Mouse (Mus musculus) midbrain, postnatal 0 days (tissue): ENCODE measurements around the gene Ccr1l1. TPM values are rescaled to one million over a fixed set of nuclear protein-coding genes. Genes with fewer than 3 reads are reported as not detected.

Experiments used
- ATAC-seq: fragments of 200-750 bp; cut with Nextera tagmentation; 2 replicates; pipeline ENCODE4 v1.8.0; 2017; ENCODE audit warnings: moderate number of reproducible peaks, mild to moderate bottlenecking, moderate TSS enrichment, moderate library complexity; ENCODE audit not compliant: low FRiP score
- DNase-seq: peaks from one replicate; pipeline ENCODE4 v3.0.0-alpha.2; 2015; ENCODE audit warnings: low spot score
- H3K27ac ChIP-seq: fragments of 300-500 bp; sonication (generic); 2 replicates; pipeline ENCODE4 v1.5.1; 2014; ENCODE audit warnings: low read depth, mild to moderate bottlenecking, low read length, mixed read lengths
- H3K27me3 ChIP-seq: fragments of 300-500 bp; sonication (generic); 2 replicates; pipeline ENCODE4 v1.6.1; 2014; ENCODE audit warnings: low read length, control low read depth, mixed read lengths; ENCODE audit not compliant: insufficient read depth
- H3K36me3 ChIP-seq: fragments of 300-500 bp; sonication (generic); 2 replicates; pipeline ENCODE4 v1.6.1; 2014; ENCODE audit warnings: low read length, control low read depth, mixed read lengths; ENCODE audit not compliant: insufficient read depth
- H3K4me1 ChIP-seq: fragments of 300-500 bp; sonication (generic); 2 replicates; pipeline ENCODE4 v1.6.1; 2014; ENCODE audit warnings: mild to moderate bottlenecking, control low read depth, antibody characterized with exemption, low read length, mixed read lengths; ENCODE audit not compliant: insufficient read depth
- H3K4me2 ChIP-seq: fragments of 300-500 bp; sonication (generic); 2 replicates; pipeline ENCODE4 v1.6.1; 2014; ENCODE audit warnings: low read depth, mild to moderate bottlenecking, low read length, mixed read lengths; ENCODE audit not compliant: poor library complexity, severe bottlenecking
- H3K4me3 ChIP-seq: fragments of 300-500 bp; sonication (generic); 2 replicates; pipeline ENCODE4 v1.5.1; 2014; ENCODE audit warnings: low read depth, mild to moderate bottlenecking, low read length, moderate library complexity
- H3K9ac ChIP-seq: fragments of 300-500 bp; sonication (generic); replicated peaks from 2 replicates; pipeline ENCODE4 v1.6.1; 2014; ENCODE audit warnings: mild to moderate bottlenecking, low read length, moderate library complexity, mixed read lengths; ENCODE audit not compliant: poor library complexity, severe bottlenecking
- H3K9me3 ChIP-seq: fragments of 300-500 bp; sonication (generic); 2 replicates; pipeline ENCODE4 v1.6.1; 2016; ENCODE audit warnings: low read length, control low read depth
- CTCF ChIP-seq: IDR thresholded peaks from 2 replicates; pipeline ENCODE4 v1.5.1; 2016; ENCODE audit warnings: antibody characterized with exemption, mild to moderate bottlenecking
- WGBS: fragments of 180-500 bp; shearing (Covaris S2); extraction: QIAGEN DNeasy Blood & Tissue Kit; methylation state at CpG from one replicate; pipeline ENCODE4 v1.1.7; 2014; 5-methylcytosine and 5-hydroxymethylcytosine counted together
- polyA plus RNA-seq: library from polyadenylated mRNA; unstranded; fragments of >200 nt; fragmentation: Nextera tagmentation; extraction: Ambion mirVana; gene quantifications from 2 replicates; pipeline ENCODE4 v1.2.1, GENCODE M21; 2015
- total RNA-seq: library from RNA; depleted of rRNA; stranded (reverse); fragments of >200 nt; gene quantifications from 2 replicates; pipeline ENCODE4 v1.2.3, GENCODE M21; 2014; rRNA removed

The Ccr1l1 gene
- total and polyA plus RNA-seq, 2 experiments from 2014 or later = not detected

DNA sequence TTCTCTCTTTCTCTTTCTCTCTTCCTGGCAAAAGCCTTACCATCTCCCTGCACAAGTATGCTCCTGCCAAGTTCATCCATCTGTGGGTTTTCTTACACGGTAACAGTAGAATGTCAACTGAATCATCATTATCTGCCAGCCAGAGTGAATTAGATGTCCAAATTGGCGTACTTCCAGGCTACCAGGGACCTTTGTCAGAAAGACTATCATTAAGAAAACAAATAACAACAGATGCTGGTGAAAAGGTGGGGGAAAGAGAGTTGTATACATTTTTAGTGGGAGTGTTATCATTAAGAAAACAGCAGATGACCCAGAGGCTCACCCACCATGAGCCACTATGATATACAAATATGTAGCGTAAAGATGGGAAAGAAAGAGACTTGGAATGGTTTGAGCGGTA, 48.3 kb downstream of the Ccr1l1 start:
- Histone ChIP-seq H3K9me3 (no peaks in the 10 kb centered on the region), H3K27ac (no peak overlapping the region), H3K9ac (no peak overlapping the region), H3K27me3 (no peaks in the 10 kb centered on the region), H3K36me3 (no peaks in the 10 kb centered on the region), H3K4me3 (no peak overlapping the region), H3K4me2 (no peak overlapping the region), H3K4me1 (no peaks in the 10 kb centered on the region)
- DNase-seq (no peak), ATAC-seq (no peak)
- 82% methylated on average over 4 of the region's 4 CpGs for WGBS
- TF ChIP-seq CTCF = no peak

GRCm38 (mm10) chr9:123928759-123929246, 49.4 kb downstream of the Ccr1l1 start:
- Histone ChIP-seq H3K9ac (no peak overlapping the region), H3K4me1 (no peaks in the 10 kb centered on the region), H3K27ac (no peak overlapping the region), H3K36me3 (no peaks in the 10 kb centered on the region), H3K4me3 (no peak overlapping the region), H3K4me2 (no peak overlapping the region), H3K9me3 (no peaks in the 10 kb centered on the region), H3K27me3 (no peaks in the 10 kb centered on the region)
- DNase-seq = no peak
- 61% methylated on average over 8 of the region's 8 CpGs for WGBS
- peak; percentile 11 for TF ChIP-seq CTCF
- ATAC-seq = no peak

DNA sequence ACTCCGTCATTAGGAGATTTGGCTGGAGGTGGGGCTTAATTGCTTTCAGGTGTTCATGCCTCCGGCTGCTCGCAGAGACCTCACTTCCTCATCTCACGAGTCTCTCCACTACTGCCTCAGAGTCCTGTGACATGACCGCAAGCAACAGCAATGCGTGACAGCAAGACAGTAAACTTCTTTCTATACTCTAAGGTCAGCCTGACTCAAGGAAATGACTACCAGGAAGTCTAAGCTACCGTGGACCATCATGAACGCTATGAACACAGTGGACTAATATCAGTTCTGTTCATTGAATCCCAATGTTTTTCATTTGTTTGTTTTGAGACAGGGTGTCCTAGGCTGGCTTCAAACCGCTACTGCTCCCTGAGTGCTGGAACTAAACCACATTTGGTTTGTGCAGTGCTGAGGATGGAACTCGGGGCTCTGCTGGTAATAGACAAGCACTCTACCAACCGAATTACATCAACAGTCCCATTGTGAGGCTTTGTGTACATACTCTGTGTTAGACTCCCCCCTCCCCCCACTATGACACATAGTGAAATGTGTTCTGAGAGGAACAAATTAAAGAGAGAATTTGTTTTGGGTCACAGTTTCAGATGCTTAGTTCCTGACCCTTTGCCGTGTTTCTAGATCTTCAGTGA, 50.0 kb downstream of the Ccr1l1 start:
- Histone ChIP-seq H3K4me1 (no peaks in the 10 kb centered on the region), H3K36me3 (no peaks in the 10 kb centered on the region), H3K9me3 (no peaks in the 10 kb centered on the region), H3K9ac (no peak overlapping the region), H3K4me3 (no peak overlapping the region), H3K27me3 (no peaks in the 10 kb centered on the region), H3K4me2 (no peak overlapping the region), H3K27ac (no peak overlapping the region)
- ATAC-seq (no peak), DNase-seq (no peak)
- WGBS = 83% methylated on average over 12 of the region's 12 CpGs
- TF ChIP-seq CTCF = no peak

GRCm38 (mm10) chr9:123927281-123927960, 50.8 kb downstream of the Ccr1l1 start:
- H3K4me2 ChIP-seq = no peak overlapping the region
- ATAC-seq = no peak

More at GRCm38 (mm10) chr9:123927281-123927960, 50.8 kb downstream of the Ccr1l1 start:
- 59% methylated on average over 16 of the region's 16 CpGs for WGBS
- H3K36me3 ChIP-seq = no peaks in the 10 kb centered on the region
- no peak overlapping the region for H3K9ac ChIP-seq
- TF ChIP-seq CTCF = no peak
- H3K4me3 ChIP-seq = no peak overlapping the region
- H3K27me3 ChIP-seq = no peaks in the 10 kb centered on the region
- H3K4me1 ChIP-seq = no peaks in the 10 kb centered on the region
- no peak for DNase-seq
- H3K9me3 ChIP-seq = no peaks in the 10 kb centered on the region
- no peak overlapping the region for H3K27ac ChIP-seq

Other genes with a start within 250 kb of the Ccr1l1 start
- gene Cxcr6, start 171.9 kb downstream of the Ccr1l1 start, total RNA-seq = not detected in 2 replicates
- 0.12 TPM in 1 of 2 replicates, not detected in the other for gene Cxcr6, start 171.9 kb downstream of the Ccr1l1 start, polyA plus RNA-seq
- gene Fyco1, start 126.5 kb downstream of the Ccr1l1 start, total RNA-seq = 11.9 and 14.8 TPM in 2 replicates
- gene Fyco1, start 126.5 kb downstream of the Ccr1l1 start, polyA plus RNA-seq = 7.7 and 9.0 TPM in 2 replicates
- gene Xcr1, start 116.4 kb downstream of the Ccr1l1 start, total RNA-seq = not detected in 2 replicates
- 0.04 and 0.07 TPM in 2 replicates for gene Xcr1, start 116.4 kb downstream of the Ccr1l1 start, polyA plus RNA-seq
- 0.49 and 0.57 TPM in 2 replicates for gene Ccr1, start 9.7 kb downstream of the Ccr1l1 start, total RNA-seq
- 0.68 and 0.90 TPM in 2 replicates for gene Ccr1, start 9.7 kb downstream of the Ccr1l1 start, polyA plus RNA-seq
- not detected in 2 replicates for gene Ccr3, start 43.6 kb upstream of the Ccr1l1 start, total RNA-seq
- gene Ccr3, start 43.6 kb upstream of the Ccr1l1 start, polyA plus RNA-seq = not detected in 2 replicates
- gene Ccr2, start 123.5 kb upstream of the Ccr1l1 start, total RNA-seq = 0.05 TPM in 1 of 2 replicates, not detected in the other
- 0.04 and 0.09 TPM in 2 replicates for gene Ccr2, start 123.5 kb upstream of the Ccr1l1 start, polyA plus RNA-seq
- gene Ccr5, start 143.1 kb upstream of the Ccr1l1 start, total RNA-seq = 0.19 and 0.38 TPM in 2 replicates
- 0.48 and 1.2 TPM in 2 replicates for gene Ccr5, start 143.1 kb upstream of the Ccr1l1 start, polyA plus RNA-seq